Mouse (Mus musculus): ENCODE measurements around the gene Rbm4b.
"Not testable (repeated sequence)": the region's sequence is repeated elsewhere in the genome, so short reads cannot be mapped to it uniquely, and the experiment has no call there.

Rbm4b gene

DNA sequence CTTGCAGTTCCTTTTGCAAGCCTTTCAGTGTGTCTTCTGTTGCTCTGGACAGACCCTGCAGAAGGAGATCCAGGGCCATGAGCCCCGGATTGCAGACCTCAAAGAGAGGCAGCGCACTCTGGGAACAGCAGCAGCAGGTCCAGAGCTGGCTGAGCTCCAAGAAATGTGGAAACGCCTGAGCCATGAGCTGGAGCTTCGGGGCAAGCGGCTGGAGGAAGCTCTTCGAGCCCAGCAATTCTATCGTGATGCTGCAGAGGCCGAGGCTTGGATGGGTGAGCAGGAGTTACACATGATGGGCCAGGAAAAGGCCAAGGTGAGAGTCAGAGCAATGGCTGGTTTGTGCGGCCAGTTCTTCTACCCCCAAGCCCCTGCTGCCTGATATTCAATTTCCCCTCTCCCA, 11.2 kb upstream of the Rbm4b start:
- no peak for DNase-seq (ENCODE audit: low spot score)

GRCm38 (mm10) chr19:4745681-4746080, 10.6 kb upstream of the Rbm4b start:
- DNase-seq (ENCODE audit: low spot score): no peak

- no peak for DNase-seq (ENCODE audit: low spot score)
These were observed 9.7 kb upstream of the Rbm4b start for GRCm38 (mm10) chr19:4746611-4747010.

- DNase-seq (ENCODE audit: low spot score): no peak
These were observed 8.5 kb upstream of the Rbm4b start for GRCm38 (mm10) chr19:4747631-4748312.

DNA sequence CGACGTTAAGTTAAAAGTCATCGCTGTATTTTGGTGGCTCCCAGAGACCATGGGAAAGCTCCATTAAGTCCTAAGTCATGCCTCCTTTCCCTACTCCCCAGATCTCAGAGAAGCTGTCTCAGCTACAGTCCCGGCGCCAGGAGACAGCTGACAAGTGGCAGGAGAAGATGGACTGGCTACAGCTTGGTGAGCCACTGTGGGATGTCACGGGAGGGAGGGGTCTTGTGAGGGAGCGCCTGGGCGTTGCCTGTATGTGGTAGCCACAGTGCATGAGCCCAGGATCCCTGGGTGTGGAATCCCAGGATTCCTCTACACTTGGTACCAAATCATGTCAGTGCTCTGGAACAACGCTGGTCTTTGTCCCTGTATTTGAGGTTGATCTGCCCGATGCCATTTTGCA, 7.8 kb upstream of the Rbm4b start:
- no peak for DNase-seq (ENCODE audit: low spot score)

GRCm38 (mm10) chr19:4749975-4750374, 6.3 kb upstream of the Rbm4b start:
- DNase-seq (ENCODE audit: low spot score): no peak

DNA sequence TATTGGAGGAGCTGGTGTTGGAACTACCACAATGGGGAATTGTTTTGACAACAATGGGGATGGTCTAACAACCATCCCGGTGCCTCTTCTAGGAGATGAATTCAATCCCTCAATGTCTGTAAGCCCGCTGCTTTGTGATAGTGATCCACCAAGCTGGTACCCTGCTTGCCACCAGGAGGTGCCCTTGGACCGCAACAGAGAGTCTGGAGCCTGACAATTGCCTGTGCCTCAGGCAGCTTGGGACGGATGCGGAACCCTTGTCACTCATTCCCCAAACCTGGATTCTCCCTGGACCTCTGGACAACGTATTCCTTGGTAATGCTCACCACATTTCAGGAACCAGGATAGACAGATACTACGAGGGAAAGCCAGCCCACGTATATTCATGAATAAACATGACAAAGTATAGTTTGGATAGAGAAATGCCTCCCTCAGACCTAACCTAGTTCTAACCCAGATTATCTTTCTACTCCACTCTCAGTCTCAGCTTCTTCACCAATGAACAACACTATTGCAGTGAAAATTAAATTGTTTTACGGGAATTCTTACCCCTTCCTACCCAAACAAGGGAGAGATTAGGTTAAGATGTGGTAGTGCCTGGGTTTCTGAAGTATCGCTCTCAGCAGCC, 618 bp upstream of the Rbm4b start:
- peak; percentile 87 for DNase-seq (ENCODE audit: low spot score)

GRCm38 (mm10) chr19:4756921-4757320, 624 bp downstream of the Rbm4b start:
- DNase-seq (ENCODE audit: low spot score): peak; percentile 16

DNA sequence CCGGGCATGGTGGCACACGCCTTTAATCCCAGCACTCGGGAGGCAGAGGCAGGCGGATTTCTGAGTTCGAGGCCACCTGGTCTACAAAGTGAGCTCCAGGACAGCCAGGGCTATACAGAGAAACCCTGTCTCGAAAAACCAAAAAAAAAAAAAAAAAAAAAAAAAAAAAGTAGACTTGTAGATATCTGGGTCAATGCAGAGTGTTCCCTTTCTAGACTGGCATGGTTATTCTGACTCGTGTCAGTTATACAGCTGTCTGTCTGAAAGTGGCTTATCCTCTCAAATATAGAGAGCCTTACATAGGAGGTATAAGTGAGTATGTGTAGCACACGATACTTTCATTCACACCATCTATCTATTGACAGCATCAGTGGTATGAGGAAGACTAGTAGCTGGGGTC, 4.2 kb downstream of the Rbm4b start:
- not testable (repeated sequence) for DNase-seq (ENCODE audit: low spot score)

DNA sequence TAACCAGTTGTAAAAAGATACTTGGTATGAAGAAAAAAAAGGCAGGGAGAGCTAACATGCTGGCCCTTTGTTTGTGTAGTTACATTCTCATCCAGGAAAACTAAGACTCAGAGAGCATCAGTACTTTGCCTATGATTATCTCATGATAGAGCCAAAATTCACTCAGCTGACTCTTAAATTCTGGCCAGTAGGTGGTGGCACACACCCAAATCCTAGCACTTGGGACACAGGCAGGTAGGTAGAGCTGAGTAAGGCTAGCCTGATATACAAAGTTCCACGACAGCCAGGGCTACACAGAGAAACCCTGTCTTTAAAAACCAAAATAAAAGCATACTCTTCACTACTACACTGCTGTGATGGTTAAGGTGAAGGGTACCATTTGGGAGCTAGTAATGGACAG, 6.6 kb downstream of the Rbm4b start:
- no peak for DNase-seq (ENCODE audit: low spot score)

GRCm38 (mm10) chr19:4767507-4768148, 11.3 kb downstream of the Rbm4b start:
- DNase-seq (ENCODE audit: low spot score): no peak

DNA sequence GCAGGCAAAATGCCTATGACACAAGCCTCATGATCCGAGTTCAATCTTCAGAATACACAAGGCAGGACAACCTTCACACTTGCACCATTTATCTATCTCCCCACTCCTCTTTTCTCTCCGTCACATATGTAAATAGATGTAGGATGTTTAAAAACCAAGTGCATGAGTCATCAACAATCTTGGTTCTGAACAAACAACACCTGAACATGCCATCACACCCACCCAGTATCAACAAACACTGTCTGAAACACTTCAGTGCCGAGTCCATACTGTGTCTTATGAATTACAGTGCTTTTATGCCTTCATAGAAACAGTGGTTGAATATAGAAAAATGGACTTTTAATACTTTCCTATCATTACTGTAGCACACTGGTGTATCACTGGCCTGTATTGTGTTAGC, 16.5 kb downstream of the Rbm4b start:
- DNase-seq (ENCODE audit: low spot score): no peak

DNA sequence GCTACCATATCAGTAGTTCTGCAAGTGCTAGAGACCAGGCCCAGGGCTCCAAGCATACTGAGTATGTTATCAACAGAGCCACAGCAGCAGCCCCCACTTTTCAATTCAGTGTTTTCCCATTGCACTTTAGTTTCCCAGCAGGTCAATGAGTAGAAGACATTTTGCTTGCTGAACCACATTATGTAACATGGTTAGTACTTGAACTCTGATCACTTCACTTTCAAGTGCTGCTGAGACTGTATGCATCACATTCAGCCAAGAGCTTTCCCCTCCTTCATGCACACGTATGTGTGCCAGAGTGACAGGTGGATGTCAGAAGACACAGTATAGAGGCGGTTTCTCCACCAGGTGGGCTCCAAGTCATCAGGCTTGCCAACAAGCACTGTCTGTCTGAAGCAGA, 26.6 kb downstream of the Rbm4b start:
- no peak for DNase-seq (ENCODE audit: low spot score)

GRCm38 (mm10) chr19:4785206-4785605, 28.9 kb downstream of the Rbm4b start:
- DNase-seq (ENCODE audit: low spot score): no peak

DNA sequence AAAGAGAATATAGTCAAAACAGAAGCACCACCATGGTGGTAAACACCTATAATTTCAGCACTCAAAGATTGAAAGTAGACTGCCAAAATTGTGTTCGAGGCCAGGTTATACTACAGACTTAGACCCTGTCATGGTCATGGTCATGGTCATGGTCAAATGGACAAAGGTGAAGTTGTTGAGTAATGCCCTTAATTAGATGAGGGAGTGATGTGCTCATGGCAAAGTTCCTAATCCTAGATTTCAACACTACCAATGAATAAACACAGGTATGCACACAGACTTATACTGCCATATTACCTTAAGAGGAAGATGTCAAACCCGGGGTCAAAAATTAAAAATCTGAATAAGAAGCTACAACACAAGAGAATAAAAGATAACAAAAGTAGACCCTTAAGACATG, 30.0 kb downstream of the Rbm4b start:
- DNase-seq (ENCODE audit: low spot score): no peak

DNA sequence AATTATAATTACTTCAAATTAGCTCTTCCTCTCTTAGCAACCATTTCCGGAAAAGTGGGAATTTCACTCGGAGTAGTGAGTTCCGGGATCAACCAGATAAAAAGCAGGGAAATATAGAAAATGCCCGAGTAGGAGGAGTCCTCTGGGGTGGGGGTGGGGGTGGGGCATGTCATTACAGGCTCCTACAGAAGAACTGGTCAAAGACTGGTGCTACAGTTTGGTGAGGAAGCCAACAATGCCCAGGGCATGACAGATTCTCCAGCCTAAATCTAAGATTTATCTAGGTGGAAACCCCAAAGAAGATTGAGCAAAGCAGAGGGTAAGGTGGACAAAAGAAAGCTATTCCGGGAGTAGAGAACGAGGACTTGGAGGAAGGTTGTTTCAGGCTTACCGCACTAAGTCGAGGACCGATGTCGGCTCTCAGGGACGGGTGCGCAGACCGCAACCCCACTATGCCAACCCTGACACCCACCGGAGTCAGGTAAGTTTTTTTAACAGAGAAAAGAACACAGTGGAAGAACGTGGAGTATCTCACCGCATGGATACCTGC, 37.1 kb downstream of the Rbm4b start:
- no peak for DNase-seq (ENCODE audit: low spot score)

DNA sequence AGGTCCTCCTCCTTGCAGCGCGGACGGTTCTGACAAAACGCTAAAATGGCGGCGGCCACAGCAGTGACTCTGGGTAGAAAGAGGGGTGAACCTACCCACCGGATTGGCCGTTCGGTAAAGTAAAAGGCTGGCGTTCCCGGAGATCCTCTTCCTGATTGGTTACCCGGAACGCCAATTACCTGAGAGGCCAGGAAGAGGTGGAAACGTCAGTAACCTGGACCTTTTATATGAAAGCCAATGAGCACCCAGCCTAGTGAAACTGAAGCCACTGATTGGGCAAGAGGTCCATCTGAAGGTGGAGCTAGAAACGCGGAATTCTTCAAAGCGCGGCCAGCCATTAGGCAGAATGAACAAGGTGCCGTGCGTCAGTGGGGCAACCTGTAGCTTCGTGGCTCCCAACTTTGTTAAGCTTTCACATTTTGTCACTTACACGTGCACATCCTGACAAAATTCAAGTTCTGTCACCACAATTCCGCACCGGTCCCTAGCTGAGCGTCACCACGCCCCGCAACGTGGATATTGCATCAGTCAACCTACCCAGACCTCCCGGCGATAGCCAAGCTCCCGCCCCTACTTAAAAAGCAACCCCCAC, 37.6 kb downstream of the Rbm4b start, which contains the start of gene Rbm4:
TSS of gene Rbm4 (minus strand) at position 71 of the 592 bp plus-strand sequence.
- peak; percentile 100 for DNase-seq (ENCODE audit: low spot score)

GRCm38 (mm10) chr19:4795929-4796328, 39.6 kb downstream of the Rbm4b start:
- no peak for DNase-seq (ENCODE audit: low spot score)

DNA sequence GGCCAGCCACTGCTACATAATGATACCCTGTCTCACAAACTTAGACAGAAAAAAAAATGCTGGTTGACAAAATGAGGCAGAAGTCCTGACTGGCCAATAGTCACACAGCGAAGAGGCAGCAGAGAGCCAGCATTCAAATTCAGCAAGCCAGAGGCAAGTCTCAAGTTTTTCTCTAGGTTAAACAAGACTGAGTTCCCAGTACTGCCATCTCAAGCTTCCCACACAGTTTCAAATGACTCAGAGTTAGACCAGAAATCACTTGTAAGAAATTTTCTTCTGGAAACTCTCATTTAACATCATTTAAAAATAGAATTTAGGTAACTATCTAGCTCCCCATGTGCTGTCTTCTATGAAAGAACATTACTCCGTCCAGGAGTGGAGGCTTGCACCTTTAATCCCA, 41.5 kb downstream of the Rbm4b start:
- no peak for DNase-seq (ENCODE audit: low spot score)

DNA sequence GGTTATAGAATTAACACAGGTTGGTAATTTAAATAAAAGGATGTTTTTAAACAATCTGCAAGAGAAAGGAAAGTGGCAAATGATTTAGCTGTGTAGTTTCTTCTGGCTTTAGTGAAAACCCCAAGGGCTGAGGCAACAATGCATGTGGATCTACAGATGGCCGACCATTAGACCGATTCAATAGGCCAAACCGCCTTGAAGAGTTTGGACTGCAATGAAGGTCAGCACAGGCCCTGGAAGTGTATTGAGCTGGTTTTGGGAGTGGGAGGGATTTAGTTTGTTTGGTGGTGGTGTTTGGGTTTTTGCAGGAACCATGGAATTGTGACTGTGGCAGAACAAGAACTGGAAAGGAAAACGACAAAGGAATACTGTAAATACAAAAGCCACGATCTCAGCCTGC, 42.8 kb downstream of the Rbm4b start:
- DNase-seq (ENCODE audit: low spot score): no peak

DNA sequence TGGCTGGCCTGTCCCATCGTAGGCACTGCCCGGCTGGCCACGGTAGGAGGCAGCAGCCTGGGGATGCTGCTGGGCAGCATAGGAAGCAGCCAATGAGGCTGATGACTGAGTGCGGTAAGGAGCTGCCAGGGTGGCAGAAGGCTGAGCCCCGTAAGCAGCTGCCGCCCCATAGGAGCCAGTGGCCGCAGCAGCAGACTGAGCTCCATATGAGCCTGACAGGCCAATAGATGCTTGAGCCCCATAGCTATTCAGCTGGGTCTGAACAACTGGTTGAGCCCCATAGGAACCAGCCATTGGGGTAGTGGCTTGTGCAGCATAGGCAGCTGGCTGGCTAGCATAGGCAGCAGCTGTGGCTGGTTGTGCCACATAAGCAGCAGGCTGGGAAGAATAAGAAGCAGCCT, 46.4 kb downstream of the Rbm4b start:
- DNase-seq (ENCODE audit: low spot score): no peak

GRCm38 (mm10) chr19:4803283-4803682, 47.0 kb downstream of the Rbm4b start:
- no peak for DNase-seq (ENCODE audit: low spot score)

DNA sequence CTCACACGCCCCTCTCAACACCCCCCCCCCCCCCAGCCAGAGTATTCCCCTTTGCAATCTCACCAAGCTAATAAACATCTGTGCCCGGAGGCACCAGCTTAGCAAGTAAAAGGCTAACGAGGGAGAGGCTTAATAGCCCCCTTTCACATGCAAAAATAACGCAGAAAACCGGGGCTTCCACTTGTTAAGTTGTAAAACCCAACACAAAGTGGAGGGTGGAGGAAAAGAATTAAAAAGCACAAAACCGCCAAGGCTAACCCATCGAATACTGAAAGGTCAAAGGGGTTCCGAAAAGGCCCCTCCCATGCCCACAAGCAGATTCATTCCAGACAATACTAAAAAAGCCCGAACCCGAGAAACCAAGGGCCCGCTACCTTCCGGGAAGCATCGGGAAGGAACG, 54.0 kb downstream of the Rbm4b start:
- no peak for DNase-seq (ENCODE audit: low spot score)

Measured in c-Kit-positive CD71-positive TER-119-positive erythroid progenitor cells, embryonic 14.5 days (primary cell).